Mouse (Mus musculus): Measurements from ENCODE around the gene 4833439L19Rik.

DNA sequence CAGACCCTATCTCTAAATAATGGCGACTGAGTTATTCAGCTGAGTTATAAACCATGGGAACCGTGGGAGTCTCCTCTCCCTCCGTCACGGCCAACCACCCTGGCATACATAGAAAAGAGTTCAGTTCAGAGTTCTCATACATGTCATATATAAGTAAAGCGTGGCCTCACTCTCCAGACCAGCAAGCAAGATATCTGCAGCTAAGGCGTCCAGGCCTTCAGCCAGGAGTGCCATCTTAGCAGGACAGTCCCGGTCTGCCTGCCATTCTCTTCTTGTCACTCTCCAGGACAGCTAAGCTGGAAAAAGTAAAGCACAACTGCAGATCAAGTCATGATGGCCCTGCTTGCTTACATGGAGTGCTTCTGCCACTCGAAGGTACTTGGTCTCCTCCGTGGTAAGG, 9.1 kb downstream of the 4833439L19Rik start:
- TF ChIP-seq CTCF (IDR thresholded peaks at IDR 0.05; ENCODE audit: control insufficient read depth, insufficient read depth, insufficient replicate concordance, low read depth, low read length): no peak
- no peak for TF ChIP-seq POLR2A (IDR thresholded peaks at IDR 0.05; ENCODE audit: control insufficient read depth, low read depth, low read length)

All from testis, adult 2 months (tissue).